Mouse (Mus musculus) myocyte (in vitro differentiated cells): Measurements from ENCODE around the gene Zdhhc11. TPM values are rescaled to one million over a fixed set of nuclear protein-coding genes. Genes with fewer than 3 reads are reported as not detected.
A peak's percentile ranks its signal among the peaks of the same experiment; 100 is the strongest.
"Not testable (repeated sequence)": the region's sequence is repeated elsewhere in the genome, so short reads cannot be mapped to it uniquely, and the experiment has no call there.

Experiments used
- H3K27me3 ChIP-seq: one replicate; pipeline ENCODE4 v1.6.1; 2011; ENCODE audit not compliant: control insufficient read depth, insufficient read depth, insufficient read length
- H3K36me3 ChIP-seq: one replicate; pipeline ENCODE4 v1.6.1; 2011; ENCODE audit not compliant: control insufficient read depth, insufficient read depth
- H3K4me2 ChIP-seq: one replicate; pipeline ENCODE4 v1.6.1; 2011; ENCODE audit warnings: low read depth, control low read depth
- H3K4me3 ChIP-seq: one replicate; pipeline ENCODE4 v1.5.1; 2011; ENCODE audit warnings: mild to moderate bottlenecking, control low read depth, moderate library complexity
- H3K79me2 ChIP-seq: one replicate; pipeline ENCODE4 v1.6.1; 2011; ENCODE audit not compliant: control insufficient read depth, insufficient read depth
- H3ac ChIP-seq: one replicate; pipeline ENCODE4 v1.6.1; 2011; ENCODE audit not compliant: control insufficient read depth, insufficient read length
- CEBPB ChIP-seq: IDR thresholded peaks from 2 replicates; pipeline ENCODE4 v1.6.1; 2011; ENCODE audit warnings: mild to moderate bottlenecking, moderate library complexity; ENCODE audit not compliant: poor library complexity, insufficient read depth, severe bottlenecking
- E2F4 ChIP-seq: IDR thresholded peaks from one replicate; pipeline ENCODE4 v1.6.1; 2011; ENCODE audit warnings: mild to moderate bottlenecking, control low read depth, moderate library complexity; ENCODE audit not compliant: insufficient read depth
- MAX ChIP-seq: IDR thresholded peaks from one replicate; pipeline ENCODE4 v1.6.1; 2011; ENCODE audit warnings: low read depth, mild to moderate bottlenecking, control low read depth
- MYOD1 ChIP-seq, 3 experiments: IDR thresholded peaks; one replicate each; pipeline ENCODE4 v1.6.1; 2011; ENCODE audit warnings: control low read depth in 2 of 3, low read depth in 2 of 3, mild to moderate bottlenecking in 2 of 3, moderate library complexity in 1 of 3; ENCODE audit not compliant: insufficient read length in 2 of 3, control insufficient read depth in 1 of 3
- MYOG ChIP-seq, 3 experiments: IDR thresholded peaks; one replicate each; pipeline ENCODE4 v1.6.1; 2011; ENCODE audit warnings: control low read depth in 2 of 3, low read depth in 2 of 3, mild to moderate bottlenecking in 2 of 3; ENCODE audit not compliant: insufficient read length in 2 of 3, control insufficient read depth in 1 of 3, insufficient read depth in 1 of 3
- POLR2A ChIP-seq: IDR thresholded peaks from one replicate; pipeline ENCODE4 v1.6.1; 2011; ENCODE audit warnings: low read depth, mild to moderate bottlenecking, control low read depth, moderate library complexity; ENCODE audit not compliant: insufficient read length
- POLR2AphosphoS2 ChIP-seq: IDR thresholded peaks from one replicate; pipeline ENCODE4 v1.6.1; 2011; ENCODE audit warnings: low read depth, control low read depth; ENCODE audit not compliant: insufficient read length
- REST ChIP-seq: IDR thresholded peaks from one replicate; pipeline ENCODE4 v1.6.1; 2011; ENCODE audit warnings: mild to moderate bottlenecking, control low read depth, moderate library complexity; ENCODE audit not compliant: insufficient read depth, insufficient read length
- SRF ChIP-seq: IDR thresholded peaks from one replicate; pipeline ENCODE4 v1.6.1; 2011; ENCODE audit warnings: low read depth; ENCODE audit not compliant: control insufficient read depth, insufficient read length
- TCF12 ChIP-seq: IDR thresholded peaks from one replicate; pipeline ENCODE4 v1.6.1; 2011; ENCODE audit warnings: mild to moderate bottlenecking, control low read depth; ENCODE audit not compliant: poor library complexity, insufficient read depth, severe bottlenecking
- TCF3 ChIP-seq: IDR thresholded peaks from one replicate; pipeline ENCODE4 v1.6.1; 2011; ENCODE audit warnings: low read depth, control low read depth; ENCODE audit not compliant: insufficient read length
- USF1 ChIP-seq: IDR thresholded peaks from one replicate; pipeline ENCODE4 v1.6.1; 2011; ENCODE audit warnings: low read depth, mild to moderate bottlenecking, control low read depth, moderate library complexity
- polyA plus RNA-seq: library from polyadenylated mRNA; unstranded; fragments of >200 nt; fragmentation: generic; extraction: Trizol; gene quantifications from one replicate; pipeline ENCODE4 v1.2.1, GENCODE M21; 2012; ENCODE audit warnings: missing spikeins

Gene Zdhhc11
- polyA plus RNA-seq, 1 experiment: not detected

- no peaks in the 10 kb centered on the region for H3K36me3 ChIP-seq
- H3K4me2 ChIP-seq: no peak overlapping the region
- H3ac ChIP-seq: no peak overlapping the region
- no peak overlapping the region for H3K4me3 ChIP-seq
- no peaks in the 10 kb centered on the region for H3K79me2 ChIP-seq
- H3K27me3 ChIP-seq: peaks cover 21% of the 10 kb centered on the region
- TF ChIP-seq USF1 (no peak), MAX (no peak)
Measured at GRCm38 (mm10) chr13:74000519-74000918, 36.9 kb downstream of the Zdhhc11 start.

DNA sequence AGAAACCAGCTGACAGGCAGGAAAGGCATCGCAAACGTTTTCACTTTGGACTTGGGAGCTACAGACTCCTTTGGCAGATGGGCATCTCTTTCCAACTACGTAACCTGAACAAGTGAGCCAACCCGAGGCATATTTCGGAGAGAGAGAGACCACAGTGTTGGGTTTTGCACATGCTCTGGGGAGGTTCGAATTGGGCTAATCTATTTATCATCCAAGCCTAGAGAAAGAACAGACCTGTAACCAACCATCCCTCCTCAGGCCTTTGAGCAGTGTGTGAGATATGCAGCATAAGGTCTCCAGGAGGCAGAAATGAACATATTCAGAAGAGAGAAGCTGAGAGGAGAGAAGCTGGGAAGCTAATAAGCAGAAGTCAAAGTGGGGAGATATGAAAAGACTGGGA is 37.3 kb downstream of the Zdhhc11 start:
- no peak overlapping the region for H3K4me2 ChIP-seq
- no peaks in the 10 kb centered on the region for H3K36me3 ChIP-seq
- no peak overlapping the region for H3ac ChIP-seq
- no peaks in the 10 kb centered on the region for H3K79me2 ChIP-seq
- TF ChIP-seq MYOG (IDR thresholded peaks at IDR 0.05; ENCODE audit: control insufficient read depth in 1 of 3, insufficient read depth in 1 of 3, insufficient read length in 2 of 3, low read depth in 2 of 3) (no peak), POLR2AphosphoS2 (no peak), E2F4 (no peak), POLR2A (no peak), REST (no peak), TCF12 (no peak), CEBPB (no peak), MYOD1 (IDR thresholded peaks at IDR 0.05; ENCODE audit: control insufficient read depth in 1 of 3, insufficient read length in 2 of 3, low read depth in 2 of 3) (no peak), SRF (no peak), MAX (no peak), TCF3 (no peak), USF1 (no peak)
- H3K27me3 ChIP-seq: peaks cover 21% of the 10 kb centered on the region
- H3K4me3 ChIP-seq: no peak overlapping the region

DNA sequence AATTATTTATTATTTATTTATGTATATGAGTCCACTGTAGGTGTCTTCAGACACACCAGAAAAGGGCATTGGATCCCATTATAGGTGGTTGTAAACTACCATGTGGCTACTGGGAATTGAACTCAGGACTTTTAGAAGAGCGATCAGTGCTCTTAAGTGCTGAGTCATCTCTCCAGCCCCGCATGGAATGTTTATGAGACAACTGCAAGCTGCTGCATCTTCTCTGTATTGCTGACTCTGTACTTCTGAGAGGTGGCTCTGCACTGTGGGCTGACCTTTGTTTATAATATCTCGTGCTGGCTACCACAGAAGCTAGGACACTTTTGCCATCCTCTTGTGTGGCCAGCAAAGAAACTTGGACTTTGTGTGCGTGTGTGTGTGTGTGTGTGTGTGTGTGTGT is 37.8 kb downstream of the Zdhhc11 start:
- no peaks in the 10 kb centered on the region for H3K36me3 ChIP-seq
- no peak overlapping the region for H3K4me3 ChIP-seq
- TF ChIP-seq E2F4 (no peak), REST (no peak), TCF12 (no peak), POLR2A (no peak), SRF (no peak), MAX (no peak), USF1 (no peak), CEBPB (no peak), MYOG (IDR thresholded peaks at IDR 0.05; ENCODE audit: control insufficient read depth in 1 of 3, insufficient read depth in 1 of 3, insufficient read length in 2 of 3, low read depth in 2 of 3) (no peak), POLR2AphosphoS2 (no peak), MYOD1 (IDR thresholded peaks at IDR 0.05; ENCODE audit: control insufficient read depth in 1 of 3, insufficient read length in 2 of 3, low read depth in 2 of 3) (no peak), TCF3 (no peak)
- H3ac ChIP-seq: no peak overlapping the region
- H3K27me3 ChIP-seq: peaks cover 16% of the 10 kb centered on the region
- no peaks in the 10 kb centered on the region for H3K79me2 ChIP-seq
- no peak overlapping the region for H3K4me2 ChIP-seq

- H3K4me2 ChIP-seq, H3ac ChIP-seq, H3K36me3 ChIP-seq, H3K79me2 ChIP-seq, H3K4me3 ChIP-seq: not testable (repeated sequence)
- H3K27me3 ChIP-seq: peaks cover 10% of the 10 kb centered on the region
Measured at GRCm38 (mm10) chr13:74006881-74007280, 43.2 kb downstream of the Zdhhc11 start.

GRCm38 (mm10) chr13:74008216-74008615 is 44.6 kb downstream of the Zdhhc11 start:
- H3K4me3 ChIP-seq, H3ac ChIP-seq, H3K36me3 ChIP-seq, H3K4me2 ChIP-seq, H3K79me2 ChIP-seq: not testable (repeated sequence)
- peaks cover 13% of the 10 kb centered on the region for H3K27me3 ChIP-seq

DNA sequence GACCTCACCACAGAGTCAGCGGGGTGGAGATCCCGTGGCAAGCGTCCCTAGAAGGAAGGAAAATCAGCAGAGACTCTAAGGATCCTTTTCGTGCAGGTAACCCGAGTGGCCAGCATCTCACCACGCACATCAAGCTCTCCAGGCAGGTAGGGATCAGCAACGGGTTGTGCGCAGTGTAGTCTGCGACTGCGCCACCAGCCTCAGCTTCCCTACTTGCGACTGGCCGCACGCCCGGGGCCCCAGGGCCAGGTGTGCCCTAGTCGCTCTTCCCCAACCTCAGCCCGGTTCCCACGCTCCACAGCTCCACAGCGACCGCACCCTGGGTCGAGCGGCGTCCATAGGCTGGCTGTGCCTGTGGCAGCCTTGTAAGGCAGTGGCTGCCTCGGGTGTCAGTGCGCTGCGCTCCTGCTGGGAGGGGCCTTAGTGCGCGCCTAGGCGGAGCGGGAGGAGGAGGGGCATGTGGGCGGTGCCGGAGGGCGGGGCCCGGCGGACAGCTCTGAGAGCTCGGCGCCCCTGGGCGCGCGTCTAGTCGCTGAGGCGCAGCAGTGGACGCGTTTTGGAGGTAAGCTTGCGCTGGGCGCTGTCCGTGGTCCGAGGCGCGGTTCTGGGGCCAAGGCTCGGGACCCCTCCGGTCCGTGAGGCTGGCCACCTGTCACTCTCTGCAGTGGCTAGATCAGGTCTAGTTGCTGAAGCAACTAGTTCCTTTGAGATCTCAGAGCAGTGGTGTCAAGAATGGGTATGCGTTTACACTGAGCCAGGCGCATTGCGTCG is 45.5 kb downstream of the Zdhhc11 start, which contains the start of gene Tppp:
Tppp (plus strand) TSS at position 460 of the 771 bp plus-strand sequence.
- Histone ChIP-seq H3K79me2 (no peaks in the 10 kb centered on the region), H3K36me3 (no peaks in the 10 kb centered on the region), H3K4me2 (peak within 1 kb of the TSS; percentile 69), H3K4me3 (no peak within 1 kb of the TSS), H3ac (no peak within 1 kb of the TSS), H3K27me3 (peaks cover 13% of the 10 kb centered on the region)
- TF ChIP-seq USF1: no peak
- TF ChIP-seq TCF12: no peak
- no peak for TF ChIP-seq MAX
- peak; percentile 71 for TF ChIP-seq REST
- no peak for TF ChIP-seq CEBPB
- no peak for TF ChIP-seq MYOD1 (IDR thresholded peaks at IDR 0.05; ENCODE audit: control insufficient read depth in 1 of 3, insufficient read length in 2 of 3, low read depth in 2 of 3)
- peak in 1 of 3 experiments; percentile 16 for TF ChIP-seq MYOG (IDR thresholded peaks at IDR 0.05; ENCODE audit: control insufficient read depth in 1 of 3, insufficient read depth in 1 of 3, insufficient read length in 2 of 3, low read depth in 2 of 3)
- peak; percentile 75 for TF ChIP-seq SRF
- no peak for TF ChIP-seq TCF3
